Mouse (Mus musculus) lung, adult 2 months (tissue): ENCODE results near the gene Cldn13.

Experiments used
- CTCF ChIP-seq: fragments of 200-500 bp; IDR thresholded peaks from 2 replicates; pipeline ENCODE4 v1.5.1; 2011; ENCODE audit warnings: mild to moderate bottlenecking, low read length, control low read depth; ENCODE audit not compliant: insufficient read depth
- POLR2A ChIP-seq: fragments of 200-500 bp; IDR thresholded peaks from 2 replicates; pipeline ENCODE4 v1.6.1; 2011; ENCODE audit warnings: low read depth, mild to moderate bottlenecking, control low read depth, low read length, borderline replicate concordance; ENCODE audit errors: extremely low read depth

GRCm38 (mm10) chr5:134944179-134944578 is 28.9 kb upstream of the Cldn13 start:
- TF ChIP-seq CTCF = no peak
- no peak for TF ChIP-seq POLR2A
